Mouse (Mus musculus) lung, adult 2 months (tissue): Measurements from ENCODE around the gene Midn. TPM values are rescaled to one million over a fixed set of nuclear protein-coding genes. Genes with fewer than 3 reads are reported as not detected.
A peak's percentile ranks its signal among the peaks of the same experiment; 100 is the strongest.

Experiments
- DNase-seq: peaks from one replicate; pipeline ENCODE4 v3.0.0; 2022
- H3K4me1 ChIP-seq: fragments of 200-500 bp; 2 replicates; pipeline ENCODE4 v1.6.1; 2011; ENCODE audit warnings: low read length; ENCODE audit not compliant: control insufficient read depth, insufficient read depth
- H3K4me3 ChIP-seq: fragments of 200-500 bp; replicated peaks from 2 replicates; pipeline ENCODE3; 2011; ENCODE audit warnings: low read depth, mild to moderate bottlenecking, control low read depth, low read length; ENCODE audit errors: extremely low read depth
- CTCF ChIP-seq: fragments of 200-500 bp; IDR thresholded peaks from 2 replicates; pipeline ENCODE4 v1.5.1; 2011; ENCODE audit warnings: mild to moderate bottlenecking, low read length, control low read depth; ENCODE audit not compliant: insufficient read depth
- POLR2A ChIP-seq: fragments of 200-500 bp; IDR thresholded peaks from 2 replicates; pipeline ENCODE4 v1.6.1; 2011; ENCODE audit warnings: low read depth, mild to moderate bottlenecking, control low read depth, low read length, borderline replicate concordance; ENCODE audit errors: extremely low read depth
- WGBS: fragments of 180-500 bp; shearing (Covaris S2); methylation state at CpG from one replicate; pipeline ENCODE4 v1.1.7; 2018; 5-methylcytosine and 5-hydroxymethylcytosine counted together
- polyA plus RNA-seq: library from polyadenylated mRNA; depleted of rRNA; stranded (reverse); fragments of >200 nt; gene quantifications from 2 replicates; pipeline ENCODE4 v1.2.3, GENCODE M21; 2012

Midn gene
- polyA plus RNA-seq, 1 experiment, result 110 TPM

DNA sequence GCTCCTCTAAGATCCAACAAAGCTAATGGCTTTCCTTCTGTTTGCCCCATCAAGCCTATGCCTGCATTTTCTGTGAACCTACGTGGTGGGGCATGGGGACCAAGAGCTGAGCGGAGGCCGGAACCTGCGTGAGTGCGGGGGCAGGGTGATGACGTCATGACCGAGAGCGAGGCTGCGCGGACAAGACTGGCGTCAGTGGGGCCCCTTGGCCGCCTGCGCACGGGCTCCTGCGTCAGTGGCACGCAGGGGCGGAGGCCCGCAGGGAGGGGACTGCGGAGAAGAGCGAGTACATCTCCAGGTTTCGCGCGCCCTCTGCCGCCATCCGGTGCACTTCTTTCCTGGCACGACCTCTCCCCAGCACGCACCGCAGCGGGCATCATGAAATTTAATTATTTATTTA is 6.8 kb upstream of the Midn start:
- peak; percentile 56 for TF ChIP-seq CTCF
- TF ChIP-seq POLR2A, result peak; percentile 79; the same call in 1 of the 2 replicates
- H3K4me1 ChIP-seq, result peaks cover 9% of the 10 kb centered on the region
- peak; percentile 94 for DNase-seq

DNA sequence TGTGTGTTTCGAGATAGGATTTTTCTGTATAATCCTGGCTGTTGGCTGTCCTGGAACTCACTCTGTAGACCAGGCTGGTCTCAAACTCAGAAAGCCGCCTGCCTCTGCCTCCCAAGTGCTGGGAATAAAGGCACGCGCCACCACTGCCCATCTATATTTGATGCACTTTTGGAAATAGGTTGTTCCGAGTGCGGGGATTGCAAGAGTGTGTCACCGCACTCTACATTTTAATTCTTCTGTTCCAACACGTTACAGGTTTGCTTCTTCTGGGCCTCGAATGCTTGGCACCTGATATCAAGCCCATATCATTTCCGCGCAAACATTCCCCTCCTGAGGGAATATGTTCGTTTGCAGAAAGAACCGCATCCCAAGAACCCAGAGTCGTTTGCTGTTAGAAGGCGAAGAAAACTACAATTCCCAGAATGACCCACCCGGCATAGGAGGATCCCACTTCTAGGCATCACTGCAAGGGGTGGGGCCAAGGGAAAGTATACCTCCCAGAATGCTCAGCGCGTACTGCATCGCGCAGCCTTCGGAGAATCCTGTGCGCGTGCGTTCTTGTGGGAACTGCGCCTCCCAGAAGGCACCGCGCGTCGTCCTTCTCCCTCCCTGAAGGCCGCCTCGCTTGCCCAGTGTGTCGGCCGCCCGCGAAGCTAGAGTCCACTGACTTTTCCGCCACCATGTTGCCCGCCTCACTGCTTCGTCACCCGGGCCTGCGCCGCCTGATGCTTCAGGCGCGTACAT is 6.1 kb upstream of the Midn start:
- peaks cover 14% of the 10 kb centered on the region for H3K4me1 ChIP-seq
- H3K4me3 ChIP-seq, result peak overlapping the region; percentile 76
- TF ChIP-seq CTCF (no peak), POLR2A (peak; percentile 91; the same call in 1 of the 2 replicates)
- 1% methylated on average over 43 of the region's 43 CpGs for WGBS
- peak; percentile 88 for DNase-seq

More for the DNA sequence above, 6.8 kb upstream of the Midn start:
- under 1% methylated on average over 29 of the region's 29 CpGs for WGBS
- peak overlapping the region; percentile 59 for H3K4me3 ChIP-seq

DNA sequence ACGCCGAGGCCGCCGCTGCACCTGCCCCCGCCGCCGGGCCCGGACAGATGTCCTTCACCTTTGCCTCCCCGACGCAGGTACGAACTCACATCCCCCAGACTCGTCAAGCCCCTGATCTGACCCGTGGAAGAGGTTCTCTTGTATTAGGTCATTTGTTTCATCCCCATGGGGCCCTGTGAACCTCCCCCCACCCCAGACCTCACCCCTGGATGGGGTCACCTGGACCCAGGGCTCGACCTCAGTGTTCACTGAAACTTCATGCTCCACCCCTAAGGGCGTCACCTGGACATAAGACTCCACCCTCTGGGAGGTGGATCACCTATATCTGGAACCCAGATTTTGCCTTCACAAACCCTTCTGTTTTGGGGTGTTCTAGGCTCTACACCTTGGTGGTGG is 5.5 kb upstream of the Midn start:
- Histone ChIP-seq H3K4me1 (peaks cover 15% of the 10 kb centered on the region), H3K4me3 (peak overlapping the region; percentile 76)
- no peak for DNase-seq
- TF ChIP-seq CTCF (no peak), POLR2A (no peak)
- 1% methylated on average over 15 of the region's 15 CpGs for WGBS

GRCm38 (mm10) chr10:80143664-80144063 is 4.4 kb upstream of the Midn start:
- Histone ChIP-seq H3K4me3 (no peak overlapping the region), H3K4me1 (peaks cover 13% of the 10 kb centered on the region)
- no peak for TF ChIP-seq POLR2A
- no peak for TF ChIP-seq CTCF
- DNase-seq, result no peak
- WGBS, result 90% methylated on average over 7 of the region's 7 CpGs

- no peak for DNase-seq
- 87% methylated on average over 12 of the region's 12 CpGs for WGBS
- Histone ChIP-seq H3K4me1 (peaks cover 13% of the 10 kb centered on the region), H3K4me3 (no peak overlapping the region)
- TF ChIP-seq POLR2A (no peak), CTCF (no peak)
Measured at GRCm38 (mm10) chr10:80144159-80144558, 3.9 kb upstream of the Midn start.

DNA sequence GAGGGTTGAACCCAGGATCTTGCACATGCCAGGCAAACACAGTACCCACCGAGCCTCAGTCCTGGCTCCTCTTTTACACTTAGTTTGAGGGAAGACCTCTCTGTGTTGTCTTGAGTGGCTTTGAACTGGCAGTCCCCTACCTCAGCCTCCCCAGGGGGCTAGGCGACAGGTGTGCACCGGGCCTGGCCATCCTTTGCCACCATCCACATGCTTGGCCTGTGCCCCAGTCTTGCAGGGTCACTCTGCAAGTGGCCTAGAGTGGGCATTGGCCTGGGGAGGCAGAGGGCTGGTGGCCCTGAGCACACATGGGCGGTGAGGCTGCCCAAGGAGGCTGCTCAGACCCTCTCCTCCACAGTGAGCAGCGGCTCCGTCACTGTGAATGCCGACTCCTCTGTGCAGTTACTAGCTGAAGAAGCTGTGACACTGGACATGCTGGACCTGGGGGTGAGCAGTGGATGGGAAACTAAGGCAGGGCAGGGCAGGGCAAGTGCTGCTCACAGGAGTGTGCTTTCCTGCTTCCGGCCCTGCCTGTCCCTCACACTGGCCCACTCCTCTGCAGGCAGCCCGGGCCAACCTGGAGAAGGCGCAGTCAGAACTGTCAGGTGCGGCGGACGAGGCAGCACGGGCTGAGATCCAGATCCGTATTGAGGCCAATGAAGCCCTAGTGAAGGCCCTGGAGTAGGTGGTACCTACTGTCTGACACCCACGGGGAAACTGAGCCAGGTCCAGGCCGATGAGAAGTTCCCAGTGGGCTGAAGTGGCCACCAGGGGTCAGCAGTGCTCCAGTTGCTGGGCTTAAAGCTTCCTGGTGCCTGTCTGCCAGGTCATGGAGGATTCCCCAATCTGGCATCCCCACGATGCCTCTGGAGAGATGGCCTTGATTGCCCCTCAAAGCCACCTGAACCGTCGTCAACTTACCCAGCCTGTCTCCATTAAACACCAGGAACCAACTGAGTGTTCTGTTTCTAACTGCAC is 2.9 kb upstream of the Midn start:
- 70% methylated on average over 20 of the region's 20 CpGs for WGBS
- H3K4me3 ChIP-seq, result no peak overlapping the region

GRCm38 (mm10) chr10:80145896-80146295 is 2.2 kb upstream of the Midn start:
- whole genome bisulfite sequencing, result 58% methylated on average over 6 of the region's 6 CpGs
- H3K4me1 ChIP-seq, result peaks cover 13% of the 10 kb centered on the region
- TF ChIP-seq POLR2A, result no peak
- no peak for TF ChIP-seq CTCF
- no peak overlapping the region for H3K4me3 ChIP-seq
- DNase-seq, result peak; percentile 66

More for the DNA sequence above, 2.9 kb upstream of the Midn start:
- TF ChIP-seq CTCF (peak; percentile 91), POLR2A (peak; percentile 21; the same call in 1 of the 2 replicates)
- peak; percentile 80 for DNase-seq
- H3K4me1 ChIP-seq, result peaks cover 13% of the 10 kb centered on the region

DNA sequence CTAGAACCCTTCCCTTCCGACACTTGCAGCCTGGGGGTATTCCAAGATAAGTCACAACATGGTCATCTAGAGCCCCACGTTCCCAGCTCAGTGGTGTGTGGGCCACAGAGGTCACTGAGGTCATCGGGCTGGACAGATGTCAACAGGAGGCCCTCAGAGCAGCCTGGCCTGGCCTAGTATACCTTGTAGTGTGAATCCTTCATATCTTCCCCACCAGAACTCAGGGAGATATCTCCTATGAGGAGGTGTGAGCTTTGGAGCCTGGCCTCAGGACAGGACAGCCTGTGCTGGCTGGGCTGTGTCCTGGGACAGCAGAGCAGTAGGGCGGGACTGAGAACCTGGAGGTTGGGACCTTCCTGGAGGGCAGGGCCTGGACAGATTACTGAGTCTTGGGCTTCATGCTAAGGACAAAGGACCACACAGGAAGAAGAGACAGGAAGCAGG is 1.5 kb upstream of the Midn start:
- DNase-seq, result no peak
- H3K4me3 ChIP-seq, result no peak overlapping the region
- no peak for TF ChIP-seq CTCF
- TF ChIP-seq POLR2A, result no peak
- 52% methylated on average over 4 of the region's 4 CpGs for WGBS
- H3K4me1 ChIP-seq, result peaks cover 13% of the 10 kb centered on the region

DNA sequence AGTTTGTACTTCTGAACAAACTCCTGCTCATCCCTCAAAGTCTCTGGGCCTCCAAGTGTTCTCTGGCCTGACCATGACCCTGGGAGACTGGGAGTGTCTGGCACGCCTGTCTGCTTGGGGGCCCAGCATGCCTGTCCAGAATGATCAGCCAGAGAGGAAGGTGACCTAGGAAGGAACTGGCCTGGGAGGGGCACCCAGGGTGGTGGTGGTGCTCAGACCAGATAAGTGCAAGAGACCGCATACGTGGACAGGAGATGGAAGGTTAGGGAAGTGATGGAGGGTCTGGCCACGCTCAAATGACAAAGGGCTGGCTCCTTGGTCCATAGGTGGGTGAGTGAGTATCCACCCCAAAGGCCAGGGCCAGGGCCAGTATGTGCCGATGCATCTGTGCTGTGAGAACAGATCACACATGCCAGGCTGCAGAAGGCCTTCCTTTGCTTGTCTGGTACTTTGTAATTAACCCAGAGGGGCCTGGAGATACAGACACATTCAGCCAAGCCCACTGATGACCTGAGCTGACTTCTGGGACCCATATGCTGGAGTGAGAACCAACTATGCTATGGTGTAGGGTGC is 840 bp upstream of the Midn start:
- DNase-seq, result no peak

More for the DNA sequence above, 840 bp upstream of the Midn start:
- WGBS, result 50% methylated on average over 5 of the region's 5 CpGs
- Histone ChIP-seq H3K4me1 (peaks cover 15% of the 10 kb centered on the region), H3K4me3 (peak overlapping the region; percentile 15)
- 0 out of 2 replicates have a peak, but pooled peaks have one; percentile 3 for TF ChIP-seq POLR2A
- TF ChIP-seq CTCF, result no peak
